Mouse (Mus musculus) MEL (cell line): ENCODE measurements around the gene Serinc3.
"Not testable (repeated sequence)": the region's sequence is repeated elsewhere in the genome, so short reads cannot be mapped to it uniquely, and the experiment has no call there.

Experiments
- GATA1 ChIP-seq: IDR thresholded peaks from 2 replicates; pipeline ENCODE4 v1.6.1; 2011; ENCODE audit warnings: low read depth, low read length, improper control_type of control experiment
- MAX ChIP-seq: IDR thresholded peaks from 2 replicates; pipeline ENCODE4 v1.6.1; 2011; ENCODE audit warnings: low read length, improper control_type of control experiment
- POLR2A ChIP-seq, 2 experiments: IDR thresholded peaks; 2 replicates each; pipeline ENCODE4 v1.6.1; 2011 to 2012; ENCODE audit warnings: low read length in 2 of 2, mild to moderate bottlenecking in 2 of 2, control low read depth in 1 of 2, improper control_type of control experiment in 1 of 2, low read depth in 1 of 2, moderate library complexity in 1 of 2; ENCODE audit not compliant: control insufficient read depth in 1 of 2, insufficient read depth in 1 of 2, poor library complexity in 1 of 2
- SMC3 ChIP-seq: IDR thresholded peaks from 2 replicates; pipeline ENCODE4 v1.6.1; 2011; ENCODE audit warnings: low read depth, low read length, improper control_type of control experiment
- ZKSCAN1 ChIP-seq: IDR thresholded peaks from 2 replicates; pipeline ENCODE4 v1.6.1; 2012; ENCODE audit warnings: low read depth, mild to moderate bottlenecking, inconsistent platforms, low read length, improper control_type of control experiment, moderate library complexity

DNA sequence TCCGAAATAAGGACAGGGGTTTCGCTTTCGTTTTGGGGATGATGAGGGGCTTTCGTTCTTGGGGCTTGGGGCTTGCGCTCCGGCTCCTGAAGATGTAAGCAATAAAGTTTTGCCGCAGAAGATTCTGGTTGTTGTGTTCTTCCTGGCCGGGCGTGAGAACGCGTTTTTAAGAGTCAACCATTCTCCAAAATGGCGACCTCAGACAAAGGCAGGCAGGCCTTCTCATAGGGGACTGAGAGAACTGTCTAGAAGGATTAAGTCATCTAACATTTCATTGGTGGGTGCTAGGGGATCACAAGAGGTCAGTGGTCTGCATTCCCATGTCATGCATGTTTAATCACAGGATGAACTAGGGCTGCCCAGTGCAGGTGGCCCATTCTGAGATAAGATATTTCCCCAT is 10.8 kb upstream of the Serinc3 start:
- TF ChIP-seq GATA1 (0 out of 2 replicates have a peak, but pooled peaks have one; percentile 17), MAX (peak; percentile 47; the same call in 1 of the 2 replicates), SMC3 (peak; percentile 27)
- TF ChIP-seq ZKSCAN1; POLR2A (IDR thresholded peaks at IDR 0.05; ENCODE audit: control insufficient read depth in 1 of 2, insufficient read depth in 1 of 2, low read depth in 1 of 2, low read length in 2 of 2, poor library complexity in 1 of 2): not testable (repeated sequence)
